Mouse (Mus musculus) adrenal gland, postnatal 14 days (tissue): ENCODE measurements around the gene Ankrd63. TPM values are rescaled to one million over a fixed set of nuclear protein-coding genes. Genes with fewer than 3 reads are reported as not detected.
A peak's percentile ranks its signal among the peaks of the same experiment; 100 is the strongest.

Experiments used
- DNase-seq: peaks from one replicate; pipeline ENCODE4 v3.0.0; 2021; ENCODE audit warnings: mixed read lengths
- long read RNA-seq, 2 experiments: library from polyadenylated mRNA; stranded (forward); transcript quantifications; one replicate each; pipeline ENCODE4 v2.0.0; 2021
- total RNA-seq: library from RNA; stranded (reverse); gene quantifications from 2 replicates; pipeline ENCODE4 v1.2.3, GENCODE M21; 2021

Ankrd63 gene
- total RNA-seq = 0.15 and 0.30 TPM in 2 replicates
- long read RNA-seq, experiment 1, full-length matches to known transcripts = 1 of 1 reads
- long read RNA-seq, experiment 1, partial matches to known transcripts = 0 of 1 reads
- long read RNA-seq, experiment 1, other reads (novel, unspliced or antisense) = 0 of 1 reads
- long read RNA-seq, experiment 2 = 0 reads

GRCm38 (mm10) chr2:118703913-118704730, at the start of gene Ankrd63:
Gene Ankrd63 (minus strand): TSS chr2:118703963.
- DNase-seq = no peak

- no peak for DNase-seq
Observed at GRCm38 (mm10) chr2:118752792-118753108, 49.0 kb upstream of the Ankrd63 start.

GRCm38 (mm10) chr2:118751896-118752791, 48.4 kb upstream of the Ankrd63 start:
- DNase-seq = no peak

GRCm38 (mm10) chr2:118750476-118750875, 46.7 kb upstream of the Ankrd63 start:
- no peak for DNase-seq

- DNase-seq = no peak
Observed at GRCm38 (mm10) chr2:118749341-118749884, 45.6 kb upstream of the Ankrd63 start.

GRCm38 (mm10) chr2:118747301-118747960, 43.7 kb upstream of the Ankrd63 start:
- DNase-seq = peak; percentile 51

GRCm38 (mm10) chr2:118745915-118746901, 42.4 kb upstream of the Ankrd63 start:
- peak; percentile 62 for DNase-seq

GRCm38 (mm10) chr2:118745232-118745884, 41.6 kb upstream of the Ankrd63 start, which contains the start of gene Inafm2:
Gene Inafm2 (plus strand): TSS chr2:118745758.
- DNase-seq = peak; percentile 96

GRCm38 (mm10) chr2:118744621-118745020, 40.9 kb upstream of the Ankrd63 start:
- no peak for DNase-seq

- peak; percentile 70 for DNase-seq
Observed at GRCm38 (mm10) chr2:118743261-118743943, 39.6 kb upstream of the Ankrd63 start.

GRCm38 (mm10) chr2:118741183-118741582, 37.4 kb upstream of the Ankrd63 start:
- DNase-seq = no peak

GRCm38 (mm10) chr2:118740341-118740740, 36.6 kb upstream of the Ankrd63 start:
- no peak for DNase-seq

- no peak for DNase-seq
Observed at GRCm38 (mm10) chr2:118733341-118733740, 29.6 kb upstream of the Ankrd63 start.

GRCm38 (mm10) chr2:118731981-118732380, 28.2 kb upstream of the Ankrd63 start:
- no peak for DNase-seq

GRCm38 (mm10) chr2:118730622-118730915, 26.8 kb upstream of the Ankrd63 start:
- DNase-seq = peak; percentile 91

GRCm38 (mm10) chr2:118729816-118730621, 26.3 kb upstream of the Ankrd63 start:
- no peak for DNase-seq

- no peak for DNase-seq
Observed at GRCm38 (mm10) chr2:118729194-118729593, 25.4 kb upstream of the Ankrd63 start.

GRCm38 (mm10) chr2:118728337-118728736, 24.6 kb upstream of the Ankrd63 start, which contains the start of gene Plcb2:
Gene Plcb2 (minus strand): TSS chr2:118728438.
- peak; percentile 31 for DNase-seq

GRCm38 (mm10) chr2:118727911-118728310, 24.1 kb upstream of the Ankrd63 start:
- no peak for DNase-seq
